Mouse (Mus musculus) limb, embryonic 15.5 days (tissue): ENCODE measurements at regions not wholly inside any gene's neighbourhood (a gene's known extent, or its start where the extent isn't known, plus 50 kb on each side); places are given as distances from the start of the nearest gene placed in this dataset.

Experiments used
- ATAC-seq: fragments of 200-750 bp; cut with Nextera tagmentation; 2 replicates; pipeline ENCODE4 v1.8.0; 2017; ENCODE audit warnings: low read depth, moderate TSS enrichment; ENCODE audit not compliant: insufficient number of reproducible peaks, low FRiP score, low TSS enrichment
- H3K27ac ChIP-seq: fragments of 300-500 bp; sonication (generic); 2 replicates; pipeline ENCODE4 v1.5.1; 2015; ENCODE audit warnings: moderate library complexity, mild to moderate bottlenecking, inconsistent platforms
- H3K27me3 ChIP-seq: fragments of 300-500 bp; sonication (generic); 2 replicates; pipeline ENCODE4 v1.6.1; 2015; ENCODE audit warnings: inconsistent platforms
- H3K36me3 ChIP-seq: fragments of 300-500 bp; sonication (generic); 2 replicates; pipeline ENCODE4 v1.6.1; 2015; ENCODE audit warnings: inconsistent platforms
- H3K4me1 ChIP-seq: fragments of 300-500 bp; sonication (generic); 2 replicates; pipeline ENCODE4 v1.6.1; 2015; ENCODE audit warnings: inconsistent platforms
- H3K4me2 ChIP-seq: fragments of 300-500 bp; sonication (generic); 2 replicates; pipeline ENCODE4 v1.6.1; 2015; ENCODE audit warnings: mild to moderate bottlenecking, inconsistent platforms
- H3K4me3 ChIP-seq: fragments of 300-500 bp; sonication (generic); 2 replicates; pipeline ENCODE4 v1.5.1; 2015; ENCODE audit warnings: mild to moderate bottlenecking, inconsistent platforms
- H3K9ac ChIP-seq: fragments of 300-500 bp; sonication (generic); 2 replicates; pipeline ENCODE4 v1.6.1; 2015; ENCODE audit warnings: inconsistent platforms
- H3K9me3 ChIP-seq: fragments of 300-500 bp; sonication (generic); 2 replicates; pipeline ENCODE4 v1.6.1; 2016; ENCODE audit warnings: inconsistent platforms
- WGBS: fragments of 180-500 bp; shearing (Covaris S2); methylation state at CpG from one replicate; pipeline ENCODE4 v1.1.7; 2015; 5-methylcytosine and 5-hydroxymethylcytosine counted together

DNA sequence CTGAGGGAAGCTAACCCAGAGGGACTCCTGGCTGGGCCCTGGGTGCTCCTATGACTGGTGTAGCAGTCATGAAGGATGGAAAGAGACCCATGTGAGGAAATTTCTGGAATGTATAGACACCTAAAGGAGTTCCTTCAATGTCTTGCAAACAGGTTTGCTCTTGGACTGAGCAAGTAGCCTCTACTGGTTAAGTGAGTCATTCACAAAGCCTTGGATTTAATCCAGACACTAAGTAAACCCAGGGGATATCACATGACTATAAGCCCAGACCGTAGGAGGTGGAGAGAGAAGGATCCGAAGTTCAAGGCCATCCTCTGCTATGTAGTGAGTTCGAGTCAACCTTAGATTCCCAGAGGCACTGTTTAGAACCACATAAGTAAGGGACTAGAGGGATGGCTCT lies 1286.5 kb upstream of the A1bg start:
- Histone ChIP-seq H3K27me3 (no peaks in the 10 kb centered on the region), H3K27ac (no peak overlapping the region), H3K9me3 (no peaks in the 10 kb centered on the region), H3K4me3 (no peak overlapping the region), H3K4me2 (no peak overlapping the region), H3K9ac (no peak overlapping the region), H3K36me3 (no peaks in the 10 kb centered on the region), H3K4me1 (peaks cover 2% of the 10 kb centered on the region; the same call in 1 of the 2 replicates)
- no peak for ATAC-seq
- WGBS: 91% methylated on average over 3 of the region's 3 CpGs

DNA sequence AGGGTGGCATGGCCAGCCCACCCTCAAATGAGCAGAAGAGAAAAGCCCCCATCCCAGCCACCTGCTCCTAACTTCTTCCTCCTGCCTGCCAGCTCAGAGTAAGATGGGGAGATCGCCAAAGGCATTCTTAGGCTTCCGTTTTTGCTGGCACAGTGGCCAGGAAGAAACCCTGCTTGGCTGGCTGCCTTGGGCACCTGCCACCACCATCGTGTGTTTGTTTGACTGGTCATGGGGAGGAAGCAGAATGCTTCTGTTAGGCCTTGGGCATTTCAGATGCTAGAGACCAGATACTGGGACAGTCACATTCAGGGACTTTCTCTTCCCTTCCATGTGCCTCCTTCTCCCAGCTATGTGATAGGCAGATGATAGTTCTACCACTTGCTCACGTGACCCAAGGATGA lies 1283.7 kb upstream of the A1bg start:
- Histone ChIP-seq H3K27me3 (no peaks in the 10 kb centered on the region), H3K4me3 (no peak overlapping the region), H3K27ac (no peak overlapping the region), H3K36me3 (no peaks in the 10 kb centered on the region), H3K9ac (no peak overlapping the region), H3K9me3 (no peaks in the 10 kb centered on the region), H3K4me2 (no peak overlapping the region), H3K4me1 (peaks cover 6% of the 10 kb centered on the region; the same call in 1 of the 2 replicates)
- no peak for ATAC-seq
- WGBS: 71% methylated on average over 4 of the region's 4 CpGs

DNA sequence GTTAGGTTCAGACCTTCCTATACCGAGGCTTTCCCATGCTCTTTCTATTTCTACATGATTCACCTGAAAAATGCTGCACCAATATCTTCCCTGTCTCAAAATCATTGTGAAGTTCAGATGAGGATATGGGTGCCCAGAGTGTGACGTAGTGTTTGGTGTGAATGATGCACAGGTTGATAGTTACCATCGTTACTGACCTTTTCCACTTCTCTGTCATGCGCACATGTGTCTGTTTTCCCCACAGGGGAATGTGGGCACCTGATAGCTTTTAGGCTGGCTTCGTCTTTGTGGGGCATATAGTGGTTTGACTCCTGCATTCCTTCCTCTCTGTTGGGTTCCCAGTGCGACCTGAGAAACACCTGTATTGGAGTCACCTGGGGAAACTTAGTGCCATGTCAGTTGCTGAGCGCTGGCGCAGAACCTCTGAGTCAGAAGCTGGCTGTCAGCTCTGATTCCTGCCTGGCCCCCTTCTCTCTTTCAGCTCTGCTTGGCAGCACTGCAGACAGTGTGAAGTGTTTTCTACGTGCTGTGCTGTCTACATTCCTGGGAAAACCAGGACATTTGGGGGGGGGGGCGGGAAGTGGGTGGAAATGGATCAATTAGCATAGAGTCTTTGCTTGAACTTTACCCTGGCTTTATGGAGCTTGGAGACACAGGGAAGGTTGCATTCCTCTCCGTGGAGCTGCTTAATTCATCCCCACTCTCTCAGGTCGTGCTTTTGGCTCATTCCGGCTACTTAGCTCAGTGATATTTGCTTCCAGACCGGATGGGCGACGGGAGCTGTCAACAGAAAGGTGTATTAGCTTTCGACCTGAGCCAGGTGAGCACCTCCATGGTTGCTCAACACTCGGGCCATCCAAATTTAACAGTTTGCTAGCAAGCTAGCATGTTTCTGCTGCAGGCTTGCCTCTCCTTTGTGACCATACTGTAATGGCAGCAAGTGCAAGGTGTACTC lies 1281.4 kb upstream of the A1bg start:
- H3K27ac ChIP-seq: no peak overlapping the region
- WGBS: 64% methylated on average over 18 of the region's 18 CpGs

GRCm38 (mm10) chr15:62202781-62203375 lies 1280.1 kb upstream of the A1bg start:
- 80% methylated on average over 10 of the region's 10 CpGs for WGBS
- Histone ChIP-seq H3K9ac (no peak overlapping the region), H3K36me3 (no peaks in the 10 kb centered on the region), H3K27me3 (no peaks in the 10 kb centered on the region), H3K4me1 (peaks cover 6% of the 10 kb centered on the region; the same call in 1 of the 2 replicates), H3K9me3 (no peaks in the 10 kb centered on the region), H3K4me2 (no peak overlapping the region), H3K4me3 (no peak overlapping the region), H3K27ac (no peak overlapping the region)
- no peak for ATAC-seq

More for the DNA sequence above, 1281.4 kb upstream of the A1bg start:
- Histone ChIP-seq H3K27me3 (no peaks in the 10 kb centered on the region), H3K9me3 (no peaks in the 10 kb centered on the region), H3K9ac (no peak overlapping the region), H3K4me2 (no peak overlapping the region), H3K36me3 (no peaks in the 10 kb centered on the region), H3K4me1 (peaks cover 6% of the 10 kb centered on the region; the same call in 1 of the 2 replicates), H3K4me3 (no peak overlapping the region)
- ATAC-seq: no peak

DNA sequence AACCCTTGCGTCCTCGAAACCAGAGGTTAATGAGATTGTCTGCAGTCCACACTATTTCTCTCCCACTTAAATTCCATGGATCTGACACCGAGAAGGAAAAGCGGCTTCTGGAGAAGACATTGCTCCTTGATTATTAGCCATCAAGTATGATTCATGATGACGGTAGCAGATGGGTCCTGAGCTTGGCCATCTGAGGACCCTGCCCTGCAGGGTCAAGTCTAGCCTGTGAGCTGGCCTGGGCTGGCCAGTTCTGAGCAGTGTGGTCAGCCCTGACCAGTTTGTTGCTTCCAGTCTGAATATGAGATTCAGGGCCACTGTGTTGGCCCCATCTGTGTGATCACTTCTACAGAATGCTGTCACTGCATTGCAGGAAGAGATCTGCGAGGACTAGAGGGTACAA lies 1275.9 kb upstream of the A1bg start:
- Histone ChIP-seq H3K27ac (no peak overlapping the region), H3K4me2 (no peak overlapping the region), H3K27me3 (no peaks in the 10 kb centered on the region), H3K9me3 (no peaks in the 10 kb centered on the region), H3K9ac (no peak overlapping the region), H3K4me3 (no peak overlapping the region), H3K36me3 (no peaks in the 10 kb centered on the region), H3K4me1 (no peaks in the 10 kb centered on the region)
- 94% methylated on average over 6 of the region's 6 CpGs for WGBS
- ATAC-seq: no peak

DNA sequence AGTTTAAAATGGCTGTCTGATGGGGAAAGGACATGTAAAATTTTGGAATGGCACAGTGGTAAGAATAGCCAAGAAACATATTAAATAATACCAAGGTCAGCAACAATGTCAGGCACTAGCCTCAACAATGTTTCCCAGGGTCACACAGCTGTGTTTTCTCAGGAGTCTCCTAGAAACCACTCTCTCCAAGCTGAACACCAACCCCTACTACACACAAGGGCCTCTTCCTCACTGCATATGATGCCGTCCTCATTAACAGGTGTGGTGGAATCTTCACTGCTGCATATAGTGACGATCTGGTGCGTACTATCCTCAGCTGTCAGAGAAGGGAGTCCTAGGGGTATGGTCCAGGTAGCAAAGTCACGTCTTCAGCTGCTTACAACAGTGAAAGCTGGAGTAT lies 1275.4 kb upstream of the A1bg start:
- H3K27ac ChIP-seq: no peak overlapping the region
- H3K27me3 ChIP-seq: no peaks in the 10 kb centered on the region
- H3K36me3 ChIP-seq: no peaks in the 10 kb centered on the region
- H3K4me3 ChIP-seq: no peak overlapping the region
- no peak for ATAC-seq
- no peak overlapping the region for H3K9ac ChIP-seq
- 89% methylated on average over 4 of the region's 4 CpGs for WGBS
- no peak overlapping the region for H3K4me2 ChIP-seq
- no peaks in the 10 kb centered on the region for H3K4me1 ChIP-seq
- H3K9me3 ChIP-seq: no peaks in the 10 kb centered on the region

GRCm38 (mm10) chr15:62195440-62195839 lies 1272.6 kb upstream of the A1bg start:
- H3K36me3 ChIP-seq: no peaks in the 10 kb centered on the region
- no peak overlapping the region for H3K9ac ChIP-seq
- H3K27ac ChIP-seq: no peak overlapping the region
- ATAC-seq: no peak
- no peak overlapping the region for H3K4me3 ChIP-seq
- H3K4me2 ChIP-seq: no peak overlapping the region
- no peaks in the 10 kb centered on the region for H3K4me1 ChIP-seq
- 67% methylated on average over 5 of the region's 5 CpGs for WGBS
- no peaks in the 10 kb centered on the region for H3K9me3 ChIP-seq
- no peaks in the 10 kb centered on the region for H3K27me3 ChIP-seq

DNA sequence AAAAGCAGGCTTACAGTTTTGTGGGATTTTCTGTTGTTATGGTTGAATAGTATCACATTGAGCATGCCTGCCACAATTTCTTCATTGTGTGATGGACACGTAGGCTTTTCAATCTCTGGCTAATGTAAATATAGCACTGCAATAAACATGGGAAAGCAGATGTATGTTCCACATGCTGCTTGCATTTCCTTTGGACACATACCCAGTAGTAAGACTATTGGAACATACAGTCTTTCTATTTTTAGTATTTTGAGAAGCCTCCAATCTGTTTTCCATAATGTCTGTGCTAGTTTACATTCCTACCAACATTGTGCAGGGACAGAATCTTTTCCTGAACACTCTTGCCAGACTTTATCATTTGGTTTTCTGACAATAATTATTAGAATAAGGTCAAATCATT lies 1269.9 kb upstream of the A1bg start:
- Histone ChIP-seq H3K27me3 (no peaks in the 10 kb centered on the region), H3K4me3 (no peak overlapping the region), H3K4me1 (no peaks in the 10 kb centered on the region), H3K4me2 (no peak overlapping the region), H3K9me3 (no peaks in the 10 kb centered on the region), H3K36me3 (no peaks in the 10 kb centered on the region), H3K27ac (no peak overlapping the region), H3K9ac (no peak overlapping the region)
- WGBS: 68% methylated on average over 1 of the region's 1 CpGs
- no peak for ATAC-seq

- no peak overlapping the region for H3K4me2 ChIP-seq
- no peaks in the 10 kb centered on the region for H3K9me3 ChIP-seq
- no peaks in the 10 kb centered on the region for H3K36me3 ChIP-seq
- H3K27me3 ChIP-seq: no peaks in the 10 kb centered on the region
- no peak for ATAC-seq
- H3K9ac ChIP-seq: no peak overlapping the region
- no peaks in the 10 kb centered on the region for H3K4me1 ChIP-seq
- H3K4me3 ChIP-seq: no peak overlapping the region
- 93% methylated on average over 1 of the region's 1 CpGs for WGBS
- no peak overlapping the region for H3K27ac ChIP-seq
Observed at GRCm38 (mm10) chr15:62191641-62192040, 1268.8 kb upstream of the A1bg start.

- Histone ChIP-seq H3K36me3 (no peaks in the 10 kb centered on the region), H3K27me3 (no peaks in the 10 kb centered on the region), H3K9ac (no peak overlapping the region), H3K4me1 (no peaks in the 10 kb centered on the region), H3K27ac (no peak overlapping the region), H3K4me2 (no peak overlapping the region), H3K9me3 (no peaks in the 10 kb centered on the region), H3K4me3 (no peak overlapping the region)
- ATAC-seq: no peak
- WGBS: 86% methylated on average over 5 of the region's 5 CpGs
Observed at GRCm38 (mm10) chr15:62190977-62191614, 1268.3 kb upstream of the A1bg start.

DNA sequence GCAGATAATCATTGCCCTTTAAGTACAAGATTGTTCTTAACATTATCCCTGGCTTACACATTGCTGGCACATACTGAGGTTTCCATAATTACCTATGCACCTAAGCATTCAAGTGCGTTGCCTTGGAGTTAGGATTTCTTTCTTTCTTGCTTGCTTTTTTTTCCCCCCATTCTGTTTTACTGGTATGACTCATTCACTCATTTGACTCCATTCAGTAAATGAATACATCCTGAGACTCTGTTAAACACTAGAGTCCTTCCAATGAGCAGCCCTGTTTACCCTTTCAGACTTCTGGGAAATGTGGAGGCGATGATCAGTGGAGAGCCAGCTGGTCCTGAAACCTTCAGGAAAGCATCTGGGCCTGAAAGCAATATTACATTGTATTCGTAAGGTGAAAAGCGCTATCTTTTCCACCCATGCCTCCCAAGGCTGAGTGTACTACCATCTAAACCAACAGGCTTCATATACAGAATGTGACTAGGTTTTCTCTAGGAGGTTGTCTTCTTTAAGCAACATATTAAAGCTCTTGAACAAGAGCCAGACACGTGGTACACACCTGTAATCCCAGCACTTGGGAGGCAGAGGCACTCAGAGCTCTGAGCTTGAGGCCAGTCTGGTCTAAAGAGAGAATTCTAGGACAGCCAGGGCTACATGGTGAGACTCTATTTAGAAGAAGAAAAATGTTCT lies 1267.6 kb upstream of the A1bg start:
- 76% methylated on average over 5 of the region's 5 CpGs for WGBS
- ATAC-seq: no peak
- no peak overlapping the region for H3K9ac ChIP-seq
- no peak overlapping the region for H3K4me3 ChIP-seq
- H3K4me1 ChIP-seq: no peaks in the 10 kb centered on the region
- H3K9me3 ChIP-seq: no peaks in the 10 kb centered on the region
- no peak overlapping the region for H3K4me2 ChIP-seq
- no peaks in the 10 kb centered on the region for H3K36me3 ChIP-seq
- H3K27me3 ChIP-seq: no peaks in the 10 kb centered on the region
- H3K27ac ChIP-seq: no peak overlapping the region
